Mouse (Mus musculus) spleen, postnatal 36 days (tissue): ENCODE measurements around the gene Olfr142.
"Not testable (repeated sequence)": the region's sequence is repeated elsewhere in the genome, so short reads cannot be mapped to it uniquely, and the experiment has no call there.

Experiments
- DNase-seq, 2 experiments: peaks; one replicate each; pipeline ENCODE4 v3.0.0; 2022; ENCODE audit warnings: low spot score in 2 of 2, mixed read lengths in 1 of 2

The Olfr142 gene

DNA sequence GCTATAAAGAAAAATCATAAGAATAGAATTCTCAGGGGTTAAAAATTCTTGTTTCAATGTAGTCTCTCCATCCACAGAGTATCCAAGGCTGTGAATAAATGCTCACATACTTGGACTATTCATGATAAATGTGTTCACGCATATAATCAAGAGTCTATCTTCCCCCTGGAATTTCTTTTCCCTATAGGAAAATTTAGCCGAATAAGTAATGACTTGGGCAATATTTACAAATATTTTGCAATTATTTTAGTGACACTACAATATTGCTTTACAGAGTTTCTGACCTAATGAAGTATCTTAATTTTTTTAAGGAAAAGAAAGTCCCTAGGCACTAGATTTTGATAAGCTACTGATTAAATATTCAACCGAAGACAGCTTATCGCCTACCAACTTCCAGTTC lies at the start of gene Olfr142:
Olfr142 (minus strand) TSS at position 101 of the 400 bp plus-strand sequence.
- no peak for DNase-seq

GRCm38 (mm10) chr2:90292741-90293140 lies 35.3 kb upstream of the Olfr142 start, which contains the start of gene Olfr1272:
Gene Olfr1272, minus strand, starts transcription at chr2:90292841.
- DNase-seq, result no peak

DNA sequence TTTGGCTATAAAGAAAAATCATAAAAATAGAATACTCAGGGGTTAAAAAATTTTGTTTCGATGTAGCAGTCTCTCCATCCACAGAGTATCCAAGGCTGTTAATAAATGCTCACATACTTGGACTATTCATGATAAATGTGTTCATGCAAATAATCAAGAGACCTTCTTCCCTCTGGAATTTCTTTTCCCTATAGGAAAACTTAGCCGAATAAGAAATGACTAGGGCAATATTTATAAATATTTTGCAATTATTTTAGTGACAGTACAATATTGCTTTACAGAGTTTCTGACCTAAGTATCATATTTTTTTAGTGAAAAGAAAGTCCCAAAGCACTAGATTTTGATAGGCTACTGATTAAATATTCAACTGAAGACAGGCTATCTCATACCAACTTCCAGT lies 13.5 kb upstream of the Olfr142 start, which contains the start of gene Olfr1271:
Olfr1271 (minus strand) TSS at position 101 of the 400 bp plus-strand sequence.
- DNase-seq, result no peak

- DNase-seq, result not testable (repeated sequence)
Measured at GRCm38 (mm10) chr2:90224393-90224792, 33.0 kb downstream of the Olfr142 start, which contains the start of gene Olfr1506. Gene Olfr1506, minus strand, starts transcription at chr2:90224493.
